Mouse (Mus musculus): ENCODE results near the gene Zcchc3. TPM values are rescaled to one million over a fixed set of nuclear protein-coding genes. Genes with fewer than 3 reads are reported as not detected.

Zcchc3 gene
- total and polyA plus RNA-seq, 3 experiments = 3.3 to 7.8 (median 5.4) TPM

Other genes starting within 250 kb of the Zcchc3 start
- gene Csnk2a1, start 188.2 kb downstream of the Zcchc3 start, total RNA-seq (2021) = 10 to 100 TPM; 91.7 to 93.7 TPM
- 8.4 and 10.6 TPM in 2 replicates for gene Csnk2a1, start 188.2 kb downstream of the Zcchc3 start, polyA plus RNA-seq (2012; rRNA removed)
- gene Tbc1d20, start 121.2 kb downstream of the Zcchc3 start, total RNA-seq (2021) = 100 to 1,000 TPM; 121 to 162 TPM
- gene Tbc1d20, start 121.2 kb downstream of the Zcchc3 start, polyA plus RNA-seq (2012; rRNA removed) = 63.3 and 69.8 TPM in 2 replicates
- 100 to 1,000 TPM; 103 to 107 TPM for gene Rbck1, start 82.4 kb downstream of the Zcchc3 start, total RNA-seq (2021)
- gene Rbck1, start 82.4 kb downstream of the Zcchc3 start, polyA plus RNA-seq (2012; rRNA removed) = 328 and 381 TPM in 2 replicates
- 10 to 100 TPM in 1 of 2 experiments, 1 to 10 TPM in 1; 2.8 to 23.9 TPM for gene Trib3, start 71.0 kb downstream of the Zcchc3 start, total RNA-seq (2021)
- 5.8 and 6.9 TPM in 2 replicates for gene Trib3, start 71.0 kb downstream of the Zcchc3 start, polyA plus RNA-seq (2012; rRNA removed)
- gene Nrsn2, start 38.4 kb downstream of the Zcchc3 start, total RNA-seq (2021) = 1 to 10 TPM; 3.9 to 5.0 TPM
- 7.4 and 8.4 TPM in 2 replicates for gene Nrsn2, start 38.4 kb downstream of the Zcchc3 start, polyA plus RNA-seq (2012; rRNA removed)
- 10 to 100 TPM in 1 of 2 experiments, 1 to 10 TPM in 1; 6.2 to 11.0 TPM for gene Sox12, start 17.0 kb downstream of the Zcchc3 start, total RNA-seq (2021)
- 13.7 and 15.9 TPM in 2 replicates for gene Sox12, start 17.0 kb downstream of the Zcchc3 start, polyA plus RNA-seq (2012; rRNA removed)
- under 1 TPM; 0.32 to 0.35 TPM for gene 6820408C15Rik, start 560 bp upstream of the Zcchc3 start, total RNA-seq (2021)
- 0.07 and 0.13 TPM in 2 replicates for gene 6820408C15Rik, start 560 bp upstream of the Zcchc3 start, polyA plus RNA-seq (2012; rRNA removed)
- gene Defb23, start 49.6 kb upstream of the Zcchc3 start, total RNA-seq (2021) = not detected
- gene Defb23, start 49.6 kb upstream of the Zcchc3 start, polyA plus RNA-seq (2012; rRNA removed) = not detected in 2 replicates
- not detected for gene Defb20, start 62.0 kb upstream of the Zcchc3 start, total RNA-seq (2021)
- not detected in 2 replicates for gene Defb20, start 62.0 kb upstream of the Zcchc3 start, polyA plus RNA-seq (2012; rRNA removed)
- not detected for gene Defb22, start 75.1 kb upstream of the Zcchc3 start, total RNA-seq (2021)
- not detected in 2 replicates for gene Defb22, start 75.1 kb upstream of the Zcchc3 start, polyA plus RNA-seq (2012; rRNA removed)
- not detected for gene Defb26, start 96.7 kb upstream of the Zcchc3 start, total RNA-seq (2021)
- not detected in 2 replicates for gene Defb26, start 96.7 kb upstream of the Zcchc3 start, polyA plus RNA-seq (2012; rRNA removed)
- gene Defb28, start 103.2 kb upstream of the Zcchc3 start, total RNA-seq (2021) = not detected
- gene Defb28, start 103.2 kb upstream of the Zcchc3 start, polyA plus RNA-seq (2012; rRNA removed) = not detected in 2 replicates
- gene Defb29, start 125.1 kb upstream of the Zcchc3 start, total RNA-seq (2021) = not detected
- gene Defb29, start 125.1 kb upstream of the Zcchc3 start, polyA plus RNA-seq (2012; rRNA removed) = not detected in 2 replicates
- not detected for gene Gm17416, start 154.3 kb upstream of the Zcchc3 start, total RNA-seq (2021)
- gene Gm17416, start 154.3 kb upstream of the Zcchc3 start, polyA plus RNA-seq (2012; rRNA removed) = not detected in 2 replicates
- gene Defb21, start 157.7 kb upstream of the Zcchc3 start, total RNA-seq (2021) = not detected
- gene Defb21, start 157.7 kb upstream of the Zcchc3 start, polyA plus RNA-seq (2012; rRNA removed) = not detected in 2 replicates
- gene Defb19, start 165.3 kb upstream of the Zcchc3 start, total RNA-seq (2021) = under 1 TPM in 1 of 2 experiments, not detected in 1; 0.90 TPM
- not detected in 2 replicates for gene Defb19, start 165.3 kb upstream of the Zcchc3 start, polyA plus RNA-seq (2012; rRNA removed)
- not detected for gene Defb45, start 184.4 kb upstream of the Zcchc3 start, total RNA-seq (2021)
- not detected in 2 replicates for gene Defb45, start 184.4 kb upstream of the Zcchc3 start, polyA plus RNA-seq (2012; rRNA removed)
- gene Defb36, start 189.3 kb upstream of the Zcchc3 start, total RNA-seq (2021) = under 1 TPM in 1 of 2 experiments, not detected in 1; 0.73 TPM
- gene Defb36, start 189.3 kb upstream of the Zcchc3 start, polyA plus RNA-seq (2012; rRNA removed) = 0.86 and 0.95 TPM in 2 replicates
- not detected for gene Defb25, start 208.0 kb upstream of the Zcchc3 start, total RNA-seq (2021)
- 1.0 TPM in 1 of 2 replicates, not detected in the other for gene Defb25, start 208.0 kb upstream of the Zcchc3 start, polyA plus RNA-seq (2012; rRNA removed)
- 10 to 100 TPM; 11.3 to 18.1 TPM for gene Rem1, start 211.9 kb upstream of the Zcchc3 start, total RNA-seq (2021)
- gene Rem1, start 211.9 kb upstream of the Zcchc3 start, polyA plus RNA-seq (2012; rRNA removed) = 11.9 and 21.0 TPM in 2 replicates